Mouse (Mus musculus) erythroblast, embryonic 14.5 days (primary cell): Measurements from ENCODE around the gene Hk2.

Experiments
- GATA1 ChIP-seq: IDR thresholded peaks from 2 replicates; pipeline ENCODE4 v1.6.1; 2012; ENCODE audit warnings: low read length, inconsistent platforms, mixed read lengths
- TAL1 ChIP-seq: IDR thresholded peaks from 3 replicates; pipeline ENCODE4 v1.6.1; 2012; ENCODE audit warnings: low read length, inconsistent platforms, mixed read lengths

DNA sequence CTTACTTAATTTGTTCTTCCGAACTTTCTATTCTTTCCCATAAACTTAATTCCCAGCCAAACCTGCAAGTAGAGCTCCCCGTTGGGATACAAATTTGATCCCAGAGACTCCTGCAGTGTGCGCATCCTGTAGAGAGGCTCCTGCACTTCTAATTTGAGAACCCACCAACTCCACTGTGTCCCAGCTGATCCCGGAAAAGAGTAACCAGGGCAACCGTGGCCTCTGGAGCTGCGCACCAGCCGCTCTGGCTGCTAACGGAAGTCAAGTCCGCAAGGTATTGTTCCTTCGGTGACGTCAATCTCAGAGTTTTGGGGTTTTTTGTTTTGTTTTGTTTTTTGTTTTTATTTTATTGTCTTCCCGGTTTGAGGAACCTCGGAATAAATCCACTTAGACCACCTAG is 79.6 kb downstream of the Hk2 start:
- TF ChIP-seq GATA1 (no peak), TAL1 (no peak)
